Mouse (Mus musculus): ENCODE measurements around the gene Nabp2. TPM values are rescaled to one million over a fixed set of nuclear protein-coding genes. Genes with fewer than 3 reads are reported as not detected.

Gene Nabp2
- polyA plus RNA-seq (2012; rRNA removed), result 22.1 and 23.4 TPM in 2 replicates

GRCm38 (mm10) chr10:128411211-128412054 is at the start of gene Nabp2, which contains the start of gene Rnf41:
Gene Nabp2 (minus strand): TSS chr10:128411492.
Gene Rnf41 (plus strand): TSS chr10:128411657.
- Histone ChIP-seq H3K4me1 (ENCODE audit: control insufficient read depth, insufficient read depth, low read length) (peaks cover 18% of the 10 kb centered on the region), H3K4me3 (replicated peaks; ENCODE audit: extremely low read depth, low read depth, low read length) (peak within 1 kb of the TSS; percentile 94)
- DNase-seq, result peak; percentile 98
- under 1% methylated on average over 50 of the region's 50 CpGs for WGBS
- TF ChIP-seq POLR2A (IDR thresholded peaks at IDR 0.05; ENCODE audit: borderline replicate concordance, extremely low read depth, low read depth, low read length), result peak; percentile 83; the same call in 1 of the 2 replicates
- no peak for TF ChIP-seq CTCF (IDR thresholded peaks at IDR 0.05; ENCODE audit: insufficient read depth, low read length)

GRCm38 (mm10) chr10:128460270-128460630 is 49.0 kb upstream of the Nabp2 start:
- DNase-seq, result no peak
- H3K4me3 ChIP-seq (replicated peaks; ENCODE audit: extremely low read depth, low read depth, low read length), result peak overlapping the region; percentile 8
- peaks cover 7% of the 10 kb centered on the region for H3K4me1 ChIP-seq (ENCODE audit: control insufficient read depth, insufficient read depth, low read length)
- WGBS, result 11% methylated on average over 5 of the region's 5 CpGs
- TF ChIP-seq POLR2A (IDR thresholded peaks at IDR 0.05; ENCODE audit: borderline replicate concordance, extremely low read depth, low read depth, low read length) (no peak), CTCF (IDR thresholded peaks at IDR 0.05; ENCODE audit: insufficient read depth, low read length) (no peak)

GRCm38 (mm10) chr10:128459409-128460269 is 48.3 kb upstream of the Nabp2 start:
- WGBS, result 1% methylated on average over 65 of the region's 67 CpGs
- no peak for TF ChIP-seq POLR2A (IDR thresholded peaks at IDR 0.05; ENCODE audit: borderline replicate concordance, extremely low read depth, low read depth, low read length)
- TF ChIP-seq CTCF (IDR thresholded peaks at IDR 0.05; ENCODE audit: insufficient read depth, low read length), result no peak
- DNase-seq, result peak; percentile 54
- H3K4me1 ChIP-seq (ENCODE audit: control insufficient read depth, insufficient read depth, low read length), result peaks cover 7% of the 10 kb centered on the region
- H3K4me3 ChIP-seq (replicated peaks; ENCODE audit: extremely low read depth, low read depth, low read length), result peak overlapping the region; percentile 99

- peak within 1 kb of the TSS; percentile 99 for H3K4me3 ChIP-seq (replicated peaks; ENCODE audit: extremely low read depth, low read depth, low read length)
- peaks cover 7% of the 10 kb centered on the region for H3K4me1 ChIP-seq (ENCODE audit: control insufficient read depth, insufficient read depth, low read length)
- peak; percentile 78 for DNase-seq
- under 1% methylated on average over 83 of the region's 86 CpGs for WGBS
- TF ChIP-seq POLR2A (IDR thresholded peaks at IDR 0.05; ENCODE audit: borderline replicate concordance, extremely low read depth, low read depth, low read length) (peak; percentile 75; the same call in 1 of the 2 replicates), CTCF (IDR thresholded peaks at IDR 0.05; ENCODE audit: insufficient read depth, low read length) (no peak)
Observed at GRCm38 (mm10) chr10:128458719-128459408, 47.6 kb upstream of the Nabp2 start, which contains the start of gene Smarcc2. Gene Smarcc2 (plus strand): TSS chr10:128459248.

GRCm38 (mm10) chr10:128458348-128458718 is 47.0 kb upstream of the Nabp2 start:
- WGBS, result under 1% methylated on average over 29 of the region's 29 CpGs
- Histone ChIP-seq H3K4me3 (replicated peaks; ENCODE audit: extremely low read depth, low read depth, low read length) (peak overlapping the region; percentile 94), H3K4me1 (ENCODE audit: control insufficient read depth, insufficient read depth, low read length) (peaks cover 7% of the 10 kb centered on the region)
- peak; percentile 93 for DNase-seq
- TF ChIP-seq POLR2A (IDR thresholded peaks at IDR 0.05; ENCODE audit: borderline replicate concordance, extremely low read depth, low read depth, low read length), result no peak
- no peak for TF ChIP-seq CTCF (IDR thresholded peaks at IDR 0.05; ENCODE audit: insufficient read depth, low read length)

- Histone ChIP-seq H3K4me3 (replicated peaks; ENCODE audit: extremely low read depth, low read depth, low read length) (no peak overlapping the region), H3K4me1 (ENCODE audit: control insufficient read depth, insufficient read depth, low read length) (peaks cover 7% of the 10 kb centered on the region)
- TF ChIP-seq POLR2A (IDR thresholded peaks at IDR 0.05; ENCODE audit: borderline replicate concordance, extremely low read depth, low read depth, low read length) (no peak), CTCF (IDR thresholded peaks at IDR 0.05; ENCODE audit: insufficient read depth, low read length) (no peak)
- 88% methylated on average over 6 of the region's 6 CpGs for WGBS
- no peak for DNase-seq
Observed at GRCm38 (mm10) chr10:128457676-128458075, 46.4 kb upstream of the Nabp2 start.

- TF ChIP-seq CTCF (IDR thresholded peaks at IDR 0.05; ENCODE audit: insufficient read depth, low read length) (no peak), POLR2A (IDR thresholded peaks at IDR 0.05; ENCODE audit: borderline replicate concordance, extremely low read depth, low read depth, low read length) (no peak)
- peaks cover 2% of the 10 kb centered on the region for H3K4me1 ChIP-seq (ENCODE audit: control insufficient read depth, insufficient read depth, low read length)
- peak; percentile 38 for DNase-seq
- 2% methylated on average over 6 of the region's 6 CpGs for WGBS
- H3K4me3 ChIP-seq (replicated peaks; ENCODE audit: extremely low read depth, low read depth, low read length), result no peak overlapping the region
Observed at GRCm38 (mm10) chr10:128455280-128455679, 44.0 kb upstream of the Nabp2 start.

- no peak for TF ChIP-seq CTCF (IDR thresholded peaks at IDR 0.05; ENCODE audit: insufficient read depth, low read length)
- TF ChIP-seq POLR2A (IDR thresholded peaks at IDR 0.05; ENCODE audit: borderline replicate concordance, extremely low read depth, low read depth, low read length), result no peak
- Histone ChIP-seq H3K4me1 (ENCODE audit: control insufficient read depth, insufficient read depth, low read length) (no peaks in the 10 kb centered on the region), H3K4me3 (replicated peaks; ENCODE audit: extremely low read depth, low read depth, low read length) (no peak overlapping the region)
- no peak for DNase-seq
- 83% methylated on average over 3 of the region's 3 CpGs for WGBS
Observed at GRCm38 (mm10) chr10:128454471-128454870, 43.2 kb upstream of the Nabp2 start.

GRCm38 (mm10) chr10:128451014-128451413 is 39.7 kb upstream of the Nabp2 start:
- no peak for DNase-seq
- H3K4me3 ChIP-seq (replicated peaks; ENCODE audit: extremely low read depth, low read depth, low read length), result no peak overlapping the region
- 70% methylated on average over 6 of the region's 6 CpGs for WGBS
- no peak for TF ChIP-seq POLR2A (IDR thresholded peaks at IDR 0.05; ENCODE audit: borderline replicate concordance, extremely low read depth, low read depth, low read length)
- TF ChIP-seq CTCF (IDR thresholded peaks at IDR 0.05; ENCODE audit: insufficient read depth, low read length), result no peak
- H3K4me1 ChIP-seq (ENCODE audit: control insufficient read depth, insufficient read depth, low read length), result no peaks in the 10 kb centered on the region
